Mouse (Mus musculus) liver, embryonic 18 days (tissue): ENCODE results near the gene Arl9. TPM values are rescaled to one million over a fixed set of nuclear protein-coding genes. Genes with fewer than 3 reads are reported as not detected.

Source experiments
- polyA plus RNA-seq: library from polyadenylated mRNA; depleted of rRNA; stranded (reverse); fragments of >200 nt; gene quantifications from 2 replicates; pipeline ENCODE4 v1.2.3, GENCODE M21; 2012; rRNA removed

The Arl9 gene
- polyA plus RNA-seq: 0.18 and 0.42 TPM in 2 replicates

GRCm38 (mm10) chr5:77004051-77004821 is at the start of gene Arl9:
Gene Arl9, plus strand, starts transcription at chr5:77004055.

GRCm38 (mm10) chr5:76974554-76975285 is 29.1 kb upstream of the Arl9 start, which contains the start of gene Srp72:
Gene Srp72, plus strand, starts transcription at chr5:76974683.

GRCm38 (mm10) chr5:77015544-77016482 is 12.0 kb downstream of the Arl9 start, which contains the start of gene Thegl:
Gene Thegl, plus strand, starts transcription at chr5:77016023.

Other genes starting within 250 kb of the Arl9 start
- 5.8 and 6.1 TPM in 2 replicates for gene Aasdh, start 98.5 kb upstream of the Arl9 start, polyA plus RNA-seq
- 60.0 and 62.7 TPM in 2 replicates for gene Paics, start 52.7 kb upstream of the Arl9 start, polyA plus RNA-seq
- gene Ppat, start 52.5 kb upstream of the Arl9 start, polyA plus RNA-seq: 9.8 and 10.2 TPM in 2 replicates
- 34.2 and 36.1 TPM in 2 replicates for gene Srp72, start 29.4 kb upstream of the Arl9 start, polyA plus RNA-seq
- gene Thegl, start 12.0 kb downstream of the Arl9 start, polyA plus RNA-seq: 0.31 and 0.45 TPM in 2 replicates
- gene Hopx, start 111.1 kb downstream of the Arl9 start, polyA plus RNA-seq: 11.9 and 15.4 TPM in 2 replicates
- gene Spink2, start 207.4 kb downstream of the Arl9 start, polyA plus RNA-seq: 0.06 and 0.19 TPM in 2 replicates